Mouse (Mus musculus): ENCODE measurements around the gene Hacd1.
"Not testable (repeated sequence)": the region's sequence is repeated elsewhere in the genome, so short reads cannot be mapped to it uniquely, and the experiment has no call there.

GRCm38 (mm10) chr2:14078527-14078926, 22.6 kb upstream of the Hacd1 start:
- not testable (repeated sequence) for TF ChIP-seq CTCF (IDR thresholded peaks at IDR 0.05; ENCODE audit: borderline replicate concordance, extremely low read depth, insufficient read depth, insufficient read length); POLR2A (IDR thresholded peaks at IDR 0.05; ENCODE audit: borderline replicate concordance, extremely low read depth, insufficient read depth, insufficient read length, poor library complexity, severe bottlenecking)
